Mouse (Mus musculus) kidney, postnatal 0 days (tissue): ENCODE results near the gene Lrrc29. TPM values are rescaled to one million over a fixed set of nuclear protein-coding genes. Genes with fewer than 3 reads are reported as not detected.

Experiments used
- ATAC-seq: fragments of 200-750 bp; cut with Nextera tagmentation; replicated peaks from 2 replicates; pipeline ENCODE4 v1.8.0; 2017; ENCODE audit warnings: low read depth, moderate number of reproducible peaks, moderate TSS enrichment, moderate library complexity; ENCODE audit not compliant: low FRiP score
- DNase-seq: peaks from one replicate; pipeline ENCODE4 v3.0.0-alpha.2; 2016; ENCODE audit warnings: low spot score
- H3K27ac ChIP-seq: fragments of 300-500 bp; sonication (generic); 2 replicates; pipeline ENCODE4 v1.5.1; 2014; ENCODE audit warnings: mild to moderate bottlenecking
- H3K27me3 ChIP-seq: fragments of 300-500 bp; sonication (generic); 2 replicates; pipeline ENCODE4 v1.6.1; 2014; ENCODE audit warnings: low read length, mixed read lengths; ENCODE audit not compliant: insufficient read depth
- H3K36me3 ChIP-seq: fragments of 300-500 bp; sonication (generic); 2 replicates; pipeline ENCODE4 v1.6.1; 2014; ENCODE audit warnings: low read length, mixed read lengths; ENCODE audit not compliant: insufficient read depth
- H3K4me1 ChIP-seq: fragments of 300-500 bp; sonication (generic); replicated peaks from 2 replicates; pipeline ENCODE4 v1.6.1; 2014; ENCODE audit warnings: antibody characterized with exemption, low read length, mixed read lengths; ENCODE audit not compliant: insufficient read depth
- H3K4me2 ChIP-seq: fragments of 300-500 bp; sonication (generic); 2 replicates; pipeline ENCODE4 v1.6.1; 2014; ENCODE audit warnings: mild to moderate bottlenecking, low read length, moderate library complexity, mixed read lengths
- H3K4me3 ChIP-seq: fragments of 300-500 bp; sonication (generic); replicated peaks from 2 replicates; pipeline ENCODE4 v1.5.1; 2014; ENCODE audit warnings: low read depth, low read length
- H3K9ac ChIP-seq: fragments of 300-500 bp; sonication (generic); 2 replicates; pipeline ENCODE4 v1.6.1; 2014; ENCODE audit warnings: low read depth, low read length
- H3K9me3 ChIP-seq: fragments of 300-500 bp; sonication (generic); replicated peaks from 2 replicates; pipeline ENCODE4 v1.6.1; 2016; ENCODE audit warnings: low read length, inconsistent platforms, mixed read lengths
- CTCF ChIP-seq: IDR thresholded peaks from 2 replicates; pipeline ENCODE4 v1.5.1; 2016; ENCODE audit warnings: antibody characterized with exemption, low read depth, mild to moderate bottlenecking, moderate library complexity
- WGBS: fragments of 180-500 bp; shearing (Covaris S2); extraction: QIAGEN DNeasy Blood & Tissue Kit; methylation state at CpG from one replicate; pipeline ENCODE4 v1.1.7; 2014; 5-methylcytosine and 5-hydroxymethylcytosine counted together
- polyA plus RNA-seq: library from polyadenylated mRNA; unstranded; fragments of >200 nt; fragmentation: Nextera tagmentation; extraction: Ambion mirVana; gene quantifications from 2 replicates; pipeline ENCODE4 v1.2.1, GENCODE M21; 2015

Gene Lrrc29
- polyA plus RNA-seq, 1 experiment from 2014 or later, result 5.2 TPM

DNA sequence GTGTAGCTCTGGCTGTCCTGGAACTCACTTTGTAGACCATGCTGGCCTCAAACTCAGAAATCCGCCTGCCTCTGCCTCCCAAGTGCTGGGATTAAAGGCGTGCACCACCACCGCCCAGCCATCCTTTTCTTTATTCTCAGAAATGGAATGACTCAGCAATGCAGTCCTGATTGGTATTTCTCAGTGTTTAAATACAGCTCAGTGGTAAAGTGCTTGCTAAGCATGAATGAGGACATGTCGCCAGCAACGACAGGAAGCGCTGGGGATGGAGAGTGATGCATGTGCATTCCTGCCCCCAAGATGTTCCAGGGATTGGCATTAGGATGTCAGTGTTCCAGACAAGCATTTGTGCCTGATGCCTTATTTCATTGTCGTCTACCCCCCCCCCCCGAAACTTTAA lies 22.7 kb downstream of the Lrrc29 start:
- TF ChIP-seq CTCF, result no peak
- peaks cover 39% of the 10 kb centered on the region for H3K36me3 ChIP-seq
- H3K27ac ChIP-seq, result no peak overlapping the region
- H3K27me3 ChIP-seq, result no peaks in the 10 kb centered on the region
- no peaks in the 10 kb centered on the region for H3K9me3 ChIP-seq
- 80% methylated on average over 8 of the region's 8 CpGs for WGBS
- no peak overlapping the region for H3K4me3 ChIP-seq
- no peak for DNase-seq
- no peak overlapping the region for H3K4me2 ChIP-seq
- H3K9ac ChIP-seq, result no peak overlapping the region
- peaks cover 19% of the 10 kb centered on the region; the same call in 1 of the 2 replicates for H3K4me1 ChIP-seq
- ATAC-seq, result no peak

DNA sequence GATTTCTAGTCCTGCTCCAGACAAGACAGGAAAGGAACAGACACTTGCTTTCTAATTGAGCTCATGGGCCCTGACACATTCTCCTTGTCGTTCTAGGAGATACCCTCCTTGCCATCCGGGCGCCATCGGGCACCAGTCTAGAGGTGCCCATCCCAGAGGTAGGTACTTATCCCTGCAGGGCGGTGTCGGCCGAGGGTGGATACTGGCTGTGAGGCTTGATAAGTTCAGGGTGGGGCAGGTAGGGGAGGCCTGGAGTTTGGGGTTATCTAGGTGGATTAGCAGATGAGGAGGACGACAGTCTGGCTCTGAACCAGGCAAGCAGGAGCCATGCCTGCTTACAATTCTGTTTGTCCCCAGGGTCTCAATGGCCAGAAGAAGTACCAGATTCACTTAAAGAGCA lies 26.1 kb downstream of the Lrrc29 start:
- ATAC-seq (no peak), DNase-seq (no peak)
- Histone ChIP-seq H3K4me2 (no peak overlapping the region), H3K36me3 (peaks cover 39% of the 10 kb centered on the region), H3K9ac (no peak overlapping the region), H3K27me3 (no peaks in the 10 kb centered on the region), H3K4me1 (peaks cover 11% of the 10 kb centered on the region), H3K27ac (no peak overlapping the region), H3K9me3 (no peaks in the 10 kb centered on the region), H3K4me3 (no peak overlapping the region)
- 95% methylated on average over 8 of the region's 8 CpGs for WGBS
- no peak for TF ChIP-seq CTCF

DNA sequence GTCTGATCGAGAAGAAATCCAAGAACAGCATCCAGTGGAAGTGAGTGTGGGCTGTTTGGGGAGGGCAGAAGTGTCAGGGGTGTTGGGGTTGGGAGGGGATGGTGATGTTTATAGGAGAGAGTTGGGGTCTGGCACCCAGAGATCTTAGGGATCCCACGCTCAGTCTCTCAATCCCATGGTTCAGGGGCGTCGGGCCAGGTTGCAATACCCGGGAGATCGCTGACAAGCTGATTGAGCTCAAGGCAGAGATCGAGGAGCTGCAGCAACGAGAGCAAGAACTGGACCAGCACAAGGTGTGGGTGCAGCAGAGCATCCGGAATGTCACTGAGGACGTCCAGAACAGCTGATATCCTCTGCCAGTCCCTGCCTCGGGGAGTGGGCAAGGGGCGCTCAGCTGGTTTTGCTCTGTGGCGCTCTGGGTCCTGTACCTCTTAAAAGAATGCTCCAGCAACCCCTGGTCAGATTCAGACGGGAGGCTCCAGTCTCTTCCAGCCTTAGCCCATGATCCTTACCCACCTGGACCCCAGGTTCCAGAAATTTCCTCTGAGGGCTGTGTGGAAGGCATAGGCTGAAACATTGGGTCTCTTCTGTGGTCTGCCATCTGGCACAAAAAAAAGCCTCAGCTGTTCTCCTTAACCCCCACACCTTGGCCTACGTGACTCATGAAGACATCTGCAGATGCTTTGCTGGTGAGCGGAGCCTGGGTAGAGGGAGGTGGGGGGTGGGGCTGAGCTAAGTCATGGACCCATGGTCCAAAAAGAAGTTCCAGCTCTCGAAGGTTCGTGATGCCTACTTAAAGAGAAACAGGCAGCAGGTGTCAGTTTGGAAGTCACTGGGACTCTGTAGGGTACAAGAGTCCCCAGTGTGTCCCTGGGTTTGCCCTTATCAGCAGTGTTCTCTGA lies 27.5 kb downstream of the Lrrc29 start:
- H3K27ac ChIP-seq, result peak overlapping the region; percentile 79
- no peaks in the 10 kb centered on the region for H3K9me3 ChIP-seq
- H3K4me1 ChIP-seq, result peaks cover 11% of the 10 kb centered on the region
- 62% methylated on average over 18 of the region's 18 CpGs for WGBS
- H3K4me3 ChIP-seq, result peak overlapping the region; percentile 95
- H3K27me3 ChIP-seq, result no peaks in the 10 kb centered on the region
- no peak for DNase-seq
- peak overlapping the region; percentile 88 for H3K4me2 ChIP-seq
- TF ChIP-seq CTCF, result no peak
- peaks cover 33% of the 10 kb centered on the region for H3K36me3 ChIP-seq
- no peak for ATAC-seq
- peak overlapping the region; percentile 95 for H3K9ac ChIP-seq

DNA sequence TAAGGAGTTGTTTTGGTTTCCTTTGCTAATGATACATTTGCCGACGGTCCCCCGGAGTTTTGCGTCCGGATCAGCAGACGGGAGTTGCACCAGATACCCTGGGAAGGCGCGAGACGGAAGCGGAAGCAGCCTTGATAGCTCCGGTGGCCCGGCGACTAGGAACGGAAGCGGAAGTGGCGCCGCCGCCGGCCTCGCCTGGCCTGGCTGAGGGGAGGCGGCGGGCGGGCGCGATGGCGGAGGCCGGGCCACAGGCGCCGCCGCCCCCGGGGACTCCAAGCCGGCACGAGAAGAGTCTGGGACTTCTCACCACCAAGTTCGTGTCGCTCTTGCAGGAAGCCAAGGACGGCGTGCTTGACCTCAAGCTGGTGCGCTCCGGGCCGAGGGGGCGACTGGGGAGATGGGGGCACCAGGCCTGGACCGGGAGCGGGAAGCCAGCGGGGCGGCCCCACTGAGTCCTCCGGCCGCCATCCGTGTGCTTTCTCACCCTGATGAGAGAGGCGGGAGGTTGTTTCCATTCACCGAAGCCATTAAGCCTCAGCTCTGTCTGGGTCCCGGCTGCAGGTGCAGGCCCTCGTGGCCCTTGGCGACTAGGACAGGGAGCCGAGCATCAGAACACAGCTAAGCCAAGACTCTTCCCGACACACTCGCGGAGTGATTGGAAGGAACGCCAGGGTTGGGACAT lies 28.4 kb downstream of the Lrrc29 start, which contains the start of gene E2f4:
E2f4 (plus strand) TSS at position 153 of the 682 bp plus-strand sequence.
- H3K36me3 ChIP-seq, result peaks cover 25% of the 10 kb centered on the region
- under 1% methylated on average over 58 of the region's 58 CpGs for WGBS
- H3K27me3 ChIP-seq, result no peaks in the 10 kb centered on the region
- peak; percentile 97 for DNase-seq
- H3K4me2 ChIP-seq, result peak within 1 kb of the TSS; percentile 88
- TF ChIP-seq CTCF, result no peak
- peak within 1 kb of the TSS; percentile 95 for H3K4me3 ChIP-seq
- H3K4me1 ChIP-seq, result peaks cover 11% of the 10 kb centered on the region
- peak within 1 kb of the TSS; percentile 79 for H3K27ac ChIP-seq
- peak within 1 kb of the TSS; percentile 95 for H3K9ac ChIP-seq
- no peaks in the 10 kb centered on the region for H3K9me3 ChIP-seq
- peak; percentile 84 for ATAC-seq

DNA sequence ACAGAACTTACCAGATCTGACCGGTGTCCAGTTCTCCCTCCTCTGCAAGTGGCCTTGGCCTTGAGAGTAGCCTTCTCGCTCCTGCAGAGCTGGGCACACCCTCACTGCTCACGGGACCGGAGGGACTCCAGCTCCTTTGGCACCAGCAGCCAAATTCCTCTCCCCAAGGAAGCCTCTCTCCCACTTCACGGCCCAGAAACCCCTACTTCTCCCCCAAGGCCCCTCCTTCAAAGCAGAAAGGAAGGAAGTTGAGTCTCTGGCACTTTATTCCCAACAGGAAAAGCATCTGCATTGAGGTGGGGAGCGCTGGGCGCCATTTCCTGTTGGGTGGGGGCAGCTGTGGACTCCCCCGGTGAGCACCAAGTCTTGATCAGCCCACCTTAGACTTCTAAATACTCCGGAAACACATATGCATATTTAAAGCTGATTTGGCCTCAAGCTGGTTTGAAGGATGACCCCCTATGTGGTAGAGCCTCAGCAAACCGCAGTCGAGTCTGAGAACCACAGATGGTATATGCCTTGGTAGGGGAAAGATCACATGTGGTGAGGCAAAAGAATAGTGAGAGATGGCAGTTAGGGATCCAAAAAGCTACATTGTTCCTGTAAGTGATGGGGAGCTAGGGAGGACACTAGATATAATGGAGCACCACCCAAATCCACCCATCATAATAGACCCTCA lies 30.0 kb downstream of the Lrrc29 start, which contains the start of gene Exoc3l:
Exoc3l (minus strand) TSS at position 207 of the 679 bp plus-strand sequence.
- H3K9ac ChIP-seq, result 0 out of 2 replicates have a peak within 1 kb of the TSS, but pooled peaks have one; percentile 13
- H3K27me3 ChIP-seq, result no peaks in the 10 kb centered on the region
- peak within 1 kb of the TSS; percentile 95 for H3K4me3 ChIP-seq
- H3K9me3 ChIP-seq, result no peaks in the 10 kb centered on the region
- WGBS, result 53% methylated on average over 11 of the region's 11 CpGs
- no peak for TF ChIP-seq CTCF
- ATAC-seq (no peak), DNase-seq (peak; percentile 59)
- peaks cover 16% of the 10 kb centered on the region for H3K36me3 ChIP-seq
- peaks cover 11% of the 10 kb centered on the region for H3K4me1 ChIP-seq
- H3K4me2 ChIP-seq, result peak within 1 kb of the TSS; percentile 88
- peak within 1 kb of the TSS; percentile 76 for H3K27ac ChIP-seq

DNA sequence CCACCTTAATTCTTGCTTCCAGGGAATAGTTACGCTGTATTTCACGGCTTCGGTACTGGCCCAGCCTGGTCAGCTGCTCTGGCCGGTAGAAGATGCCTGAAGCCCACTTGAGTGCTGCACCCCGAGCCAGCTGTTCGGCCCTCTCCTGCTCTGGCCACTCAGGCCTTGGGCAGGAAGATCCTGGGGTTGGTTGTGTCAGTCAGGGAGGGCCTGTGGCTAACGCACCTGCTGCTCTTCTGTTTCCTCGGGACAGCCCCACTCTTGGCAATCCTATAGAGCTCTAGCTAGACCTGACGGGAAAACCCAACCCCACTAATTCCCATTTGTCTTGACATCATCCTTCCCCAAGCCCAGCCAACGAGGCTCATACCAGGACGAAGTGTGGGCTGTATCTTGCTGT lies 30.8 kb downstream of the Lrrc29 start:
- H3K4me2 ChIP-seq, result peak overlapping the region; percentile 23
- H3K4me1 ChIP-seq, result peaks cover 14% of the 10 kb centered on the region
- H3K9me3 ChIP-seq, result no peaks in the 10 kb centered on the region
- WGBS, result 67% methylated on average over 11 of the region's 11 CpGs
- H3K27ac ChIP-seq, result peak overlapping the region; percentile 76; the same call in 1 of the 2 replicates
- H3K9ac ChIP-seq, result no peak overlapping the region
- H3K36me3 ChIP-seq, result peaks cover 8% of the 10 kb centered on the region
- no peak for TF ChIP-seq CTCF
- ATAC-seq (no peak), DNase-seq (no peak)
- H3K27me3 ChIP-seq, result peaks cover 3% of the 10 kb centered on the region; the same call in 1 of the 2 replicates
- H3K4me3 ChIP-seq, result peak overlapping the region; percentile 18; the same call in 1 of the 2 replicates
